Mouse (Mus musculus) cortical plate, adult 2 months (tissue): ENCODE measurements around the gene Ankrd65.

Experiments
- CTCF ChIP-seq: fragments of 200-500 bp; IDR thresholded peaks from 2 replicates; pipeline ENCODE4 v1.5.1; 2011; ENCODE audit warnings: mild to moderate bottlenecking, control low read depth, low read length; ENCODE audit not compliant: insufficient read depth; ENCODE audit errors: extremely low read depth
- POLR2A ChIP-seq: fragments of 200-500 bp; IDR thresholded peaks from 2 replicates; pipeline ENCODE4 v1.6.1; 2011; ENCODE audit warnings: mild to moderate bottlenecking, low read length, control low read depth; ENCODE audit not compliant: insufficient read depth; ENCODE audit errors: extremely low read depth

GRCm38 (mm10) chr4:155772786-155773185 lies 17.5 kb upstream of the Ankrd65 start:
- TF ChIP-seq CTCF (no peak), POLR2A (no peak)
